Mouse (Mus musculus): ENCODE results near the gene Anp32a. TPM values are rescaled to one million over a fixed set of nuclear protein-coding genes. Genes with fewer than 3 reads are reported as not detected.

Gene Anp32a
- total RNA-seq, 1 experiment from 2014 or later, result 408 TPM

- DNase-seq, result peak; percentile 27
Measured at GRCm38 (mm10) chr9:62368256-62368905, 27.3 kb downstream of the Anp32a start.

- peak; percentile 10 for DNase-seq
Measured at GRCm38 (mm10) chr9:62369172-62369571, 28.1 kb downstream of the Anp32a start.

GRCm38 (mm10) chr9:62370186-62370585, 29.1 kb downstream of the Anp32a start:
- DNase-seq, result no peak

GRCm38 (mm10) chr9:62370648-62371280, 29.7 kb downstream of the Anp32a start:
- no peak for DNase-seq

- DNase-seq, result no peak
Measured at GRCm38 (mm10) chr9:62371745-62372555, 30.9 kb downstream of the Anp32a start.

GRCm38 (mm10) chr9:62372556-62373221, 31.6 kb downstream of the Anp32a start:
- DNase-seq, result no peak

GRCm38 (mm10) chr9:62373222-62374123, 32.4 kb downstream of the Anp32a start:
- peak; percentile 91 for DNase-seq

- no peak for DNase-seq
Measured at GRCm38 (mm10) chr9:62374276-62374675, 33.2 kb downstream of the Anp32a start.

GRCm38 (mm10) chr9:62377897-62378296, 36.8 kb downstream of the Anp32a start:
- DNase-seq, result no peak

- no peak for DNase-seq
Measured at GRCm38 (mm10) chr9:62380351-62380750, 39.3 kb downstream of the Anp32a start.

- no peak for DNase-seq
Measured at GRCm38 (mm10) chr9:62381402-62381913, 40.4 kb downstream of the Anp32a start.

- peak; percentile 44 for DNase-seq
Measured at GRCm38 (mm10) chr9:62382519-62383084, 41.5 kb downstream of the Anp32a start.

GRCm38 (mm10) chr9:62385062-62385461, 44.0 kb downstream of the Anp32a start:
- DNase-seq, result no peak

GRCm38 (mm10) chr9:62385727-62386518, 44.8 kb downstream of the Anp32a start:
- DNase-seq, result no peak

- no peak for DNase-seq
Measured at GRCm38 (mm10) chr9:62389735-62390134, 48.6 kb downstream of the Anp32a start.

GRCm38 (mm10) chr9:62393531-62393930, 52.4 kb downstream of the Anp32a start:
- DNase-seq, result no peak

- peak; percentile 32 for DNase-seq
Measured at GRCm38 (mm10) chr9:62394163-62394562, 53.1 kb downstream of the Anp32a start.

GRCm38 (mm10) chr9:62400531-62401170, 59.6 kb downstream of the Anp32a start:
- DNase-seq, result no peak

- DNase-seq, result no peak
Measured at GRCm38 (mm10) chr9:62401589-62401988, 60.5 kb downstream of the Anp32a start.

All from adrenal gland, postnatal 14 days (tissue).